Mouse (Mus musculus) small intestine, adult 2 months (tissue): ENCODE results near the gene Npepps.

Source experiments
- CTCF ChIP-seq: fragments of 200-500 bp; IDR thresholded peaks from 2 replicates; pipeline ENCODE4 v1.5.1; 2012; ENCODE audit warnings: low read depth, mild to moderate bottlenecking, control low read depth, inconsistent platforms, low read length, moderate library complexity, mixed read lengths; ENCODE audit not compliant: insufficient replicate concordance, insufficient read length; ENCODE audit errors: extremely low read depth
- POLR2A ChIP-seq: fragments of 200-500 bp; IDR thresholded peaks from 2 replicates; pipeline ENCODE4 v1.6.1; 2012; ENCODE audit warnings: low read depth, mild to moderate bottlenecking, control low read depth, inconsistent platforms, low read length, moderate library complexity

- TF ChIP-seq CTCF (no peak), POLR2A (no peak)
These were observed 1.7 kb upstream of the Npepps start for GRCm38 (mm10) chr11:97282179-97282578.
